Mouse (Mus musculus): ENCODE measurements around the gene Camk2b. TPM values are rescaled to one million over a fixed set of nuclear protein-coding genes. Genes with fewer than 3 reads are reported as not detected.
"Not testable (repeated sequence)": the region's sequence is repeated elsewhere in the genome, so short reads cannot be mapped to it uniquely, and the experiment has no call there.

Gene Camk2b
- polyA plus RNA-seq, 1 experiment from 2014 or later: 63.1 TPM

GRCm38 (mm10) chr11:6007010-6007778 is 59.0 kb downstream of the Camk2b start:
- peak; percentile 81; the same call in 1 of the 2 replicates for ATAC-seq (ENCODE audit: low FRiP score)
- H3K27me3 ChIP-seq: peaks cover 15% of the 10 kb centered on the region
- WGBS: 2% methylated on average over 22 of the region's 49 CpGs
- H3K9ac ChIP-seq: peak overlapping the region; percentile 70
- H3K27ac ChIP-seq; H3K4me1 ChIP-seq (replicated peaks); H3K9me3 ChIP-seq; H3K36me3 ChIP-seq: not testable (repeated sequence)
- H3K4me2 ChIP-seq: peak overlapping the region; percentile 59
- H3K4me3 ChIP-seq: peak overlapping the region; percentile 40

- Histone ChIP-seq H3K9ac (peak overlapping the region; percentile 70; the same call in 1 of the 2 replicates), H3K4me2 (peak overlapping the region; percentile 59), H3K4me3 (peak overlapping the region; percentile 40), H3K27me3 (peaks cover 15% of the 10 kb centered on the region)
- H3K9me3 ChIP-seq; H3K4me1 ChIP-seq (replicated peaks); ATAC-seq (ENCODE audit: low FRiP score); H3K36me3 ChIP-seq; H3K27ac ChIP-seq: not testable (repeated sequence)
- 6% methylated on average over 43 of the region's 44 CpGs for WGBS
Observed at GRCm38 (mm10) chr11:6006351-6007009, 59.7 kb downstream of the Camk2b start.

- H3K9me3 ChIP-seq; H3K4me3 ChIP-seq; H3K9ac ChIP-seq; H3K27ac ChIP-seq; H3K36me3 ChIP-seq; ATAC-seq (ENCODE audit: low FRiP score); H3K4me2 ChIP-seq: not testable (repeated sequence)
- Histone ChIP-seq H3K4me1 (replicated peaks) (peaks cover 10% of the 10 kb centered on the region), H3K27me3 (peaks cover 15% of the 10 kb centered on the region)
- 65% methylated on average over 1 of the region's 4 CpGs for WGBS
Observed at GRCm38 (mm10) chr11:6005374-6006043, 60.7 kb downstream of the Camk2b start.

- no peak overlapping the region for H3K9ac ChIP-seq
- H3K27ac ChIP-seq: no peak overlapping the region
- WGBS: 34% methylated on average over 2 of the region's 2 CpGs
- no peak overlapping the region for H3K4me3 ChIP-seq
- H3K4me1 ChIP-seq (replicated peaks): peaks cover 20% of the 10 kb centered on the region
- no peaks in the 10 kb centered on the region for H3K36me3 ChIP-seq
- H3K9me3 ChIP-seq: no peaks in the 10 kb centered on the region
- H3K27me3 ChIP-seq: peaks cover 15% of the 10 kb centered on the region
- no peak for ATAC-seq (ENCODE audit: low FRiP score)
- no peak overlapping the region for H3K4me2 ChIP-seq
Observed at GRCm38 (mm10) chr11:6003046-6003639, 63.0 kb downstream of the Camk2b start.

- H3K27ac ChIP-seq: no peak overlapping the region
- H3K4me2 ChIP-seq: no peak overlapping the region
- H3K36me3 ChIP-seq: peaks cover 6% of the 10 kb centered on the region; the same call in 1 of the 2 replicates
- H3K4me3 ChIP-seq: no peak overlapping the region
- WGBS: 80% methylated on average over 9 of the region's 9 CpGs
- H3K27me3 ChIP-seq: peaks cover 15% of the 10 kb centered on the region
- H3K9me3 ChIP-seq: no peaks in the 10 kb centered on the region
- H3K4me1 ChIP-seq (replicated peaks): peaks cover 20% of the 10 kb centered on the region
- no peak for ATAC-seq (ENCODE audit: low FRiP score)
- no peak overlapping the region for H3K9ac ChIP-seq
Observed at GRCm38 (mm10) chr11:6001981-6002649, 64.0 kb downstream of the Camk2b start.

GRCm38 (mm10) chr11:6000961-6001682 is 65.0 kb downstream of the Camk2b start:
- Histone ChIP-seq H3K27ac (peak overlapping the region; percentile 67; the same call in 1 of the 2 replicates), H3K9ac (0 out of 2 replicates have a peak overlapping the region, but pooled peaks have one; percentile 46), H3K4me1 (replicated peaks) (peaks cover 20% of the 10 kb centered on the region), H3K9me3 (no peaks in the 10 kb centered on the region), H3K27me3 (peaks cover 15% of the 10 kb centered on the region), H3K4me2 (no peak overlapping the region), H3K4me3 (no peak overlapping the region), H3K36me3 (peaks cover 6% of the 10 kb centered on the region; the same call in 1 of the 2 replicates)
- 81% methylated on average over 14 of the region's 14 CpGs for WGBS
- no peak for ATAC-seq (ENCODE audit: low FRiP score)

- Histone ChIP-seq H3K4me1 (replicated peaks) (peaks cover 20% of the 10 kb centered on the region), H3K27me3 (peaks cover 20% of the 10 kb centered on the region), H3K9ac (0 out of 2 replicates have a peak overlapping the region, but pooled peaks have one; percentile 16), H3K4me2 (no peak overlapping the region), H3K9me3 (no peaks in the 10 kb centered on the region), H3K36me3 (peaks cover 6% of the 10 kb centered on the region; the same call in 1 of the 2 replicates), H3K4me3 (no peak overlapping the region), H3K27ac (peak overlapping the region; percentile 52; the same call in 1 of the 2 replicates)
- peak; percentile 82 for ATAC-seq (ENCODE audit: low FRiP score)
- WGBS: 10% methylated on average over 8 of the region's 8 CpGs
Observed at GRCm38 (mm10) chr11:5999832-6000771, 66.1 kb downstream of the Camk2b start.

GRCm38 (mm10) chr11:5998472-5998871 is 67.7 kb downstream of the Camk2b start:
- no peaks in the 10 kb centered on the region for H3K9me3 ChIP-seq
- H3K27ac ChIP-seq: no peak overlapping the region
- peaks cover 6% of the 10 kb centered on the region; the same call in 1 of the 2 replicates for H3K36me3 ChIP-seq
- no peak overlapping the region for H3K4me2 ChIP-seq
- H3K4me1 ChIP-seq (replicated peaks): peaks cover 20% of the 10 kb centered on the region
- WGBS: 90% methylated on average over 2 of the region's 2 CpGs
- ATAC-seq (ENCODE audit: low FRiP score): no peak
- H3K9ac ChIP-seq: no peak overlapping the region
- peaks cover 8% of the 10 kb centered on the region; the same call in 1 of the 2 replicates for H3K27me3 ChIP-seq
- no peak overlapping the region for H3K4me3 ChIP-seq

- peak; percentile 37 for ATAC-seq (ENCODE audit: low FRiP score)
- WGBS: 16% methylated on average over 8 of the region's 8 CpGs
- H3K9ac ChIP-seq: no peak overlapping the region
- peaks cover 8% of the 10 kb centered on the region; the same call in 1 of the 2 replicates for H3K27me3 ChIP-seq
- no peak overlapping the region for H3K27ac ChIP-seq
- peaks cover 8% of the 10 kb centered on the region; the same call in 1 of the 2 replicates for H3K36me3 ChIP-seq
- no peak overlapping the region for H3K4me2 ChIP-seq
- no peak overlapping the region for H3K4me3 ChIP-seq
- H3K4me1 ChIP-seq (replicated peaks): peaks cover 16% of the 10 kb centered on the region
- H3K9me3 ChIP-seq: no peaks in the 10 kb centered on the region
Observed at GRCm38 (mm10) chr11:5995989-5996388, 70.2 kb downstream of the Camk2b start.

GRCm38 (mm10) chr11:5994880-5995279 is 71.3 kb downstream of the Camk2b start:
- Histone ChIP-seq H3K4me1 (replicated peaks) (peaks cover 5% of the 10 kb centered on the region), H3K9me3 (no peaks in the 10 kb centered on the region), H3K4me2 (no peak overlapping the region), H3K9ac (0 out of 2 replicates have a peak overlapping the region, but pooled peaks have one; percentile 6), H3K27ac (no peak overlapping the region), H3K36me3 (peaks cover 8% of the 10 kb centered on the region; the same call in 1 of the 2 replicates), H3K27me3 (peaks cover 9% of the 10 kb centered on the region; the same call in 1 of the 2 replicates), H3K4me3 (no peak overlapping the region)
- WGBS: 86% methylated on average over 3 of the region's 3 CpGs
- ATAC-seq (ENCODE audit: low FRiP score): no peak

Data from hindbrain, embryonic 13.5 days (tissue).